Mouse (Mus musculus) central nervous system, embryonic 11.5 days (tissue): ENCODE results near the gene Trio. TPM values are rescaled to one million over a fixed set of nuclear protein-coding genes. Genes with fewer than 3 reads are reported as not detected.

Source experiments
- polyA plus RNA-seq: library from polyadenylated mRNA; depleted of rRNA; stranded (reverse); fragments of >200 nt; gene quantifications from 2 replicates; pipeline ENCODE4 v1.2.3, GENCODE M21; 2012; rRNA removed

Trio gene
- polyA plus RNA-seq, result 109 and 154 TPM in 2 replicates

GRCm38 (mm10) chr15:28025447-28026166, at the start of gene Trio:
Trio (minus strand) TSS chr15:28025848.

GRCm38 (mm10) chr15:27681419-27682187, 344.0 kb downstream of the Trio start, which contains the start of gene Otulinl:
Otulinl (minus strand) TSS chr15:27681579.

Other genes starting within 250 kb of the Trio start
- gene Dnah5, start 177.9 kb upstream of the Trio start, polyA plus RNA-seq, result 0.14 and 0.20 TPM in 2 replicates